Mouse (Mus musculus) embryonic facial prominence, embryonic 13.5 days (tissue): ENCODE measurements around the gene Ints1. TPM values are rescaled to one million over a fixed set of nuclear protein-coding genes. Genes with fewer than 3 reads are reported as not detected.
A peak's percentile ranks its signal among the peaks of the same experiment; 100 is the strongest.

ENCODE experiments used
- ATAC-seq: fragments of 200-750 bp; cut with Nextera tagmentation; 2 replicates; pipeline ENCODE4 v1.8.0; 2017; ENCODE audit warnings: low read depth; ENCODE audit not compliant: insufficient number of reproducible peaks, insufficient read depth, low FRiP score, low TSS enrichment
- H3K27ac ChIP-seq: fragments of 300-500 bp; sonication (generic); 2 replicates; pipeline ENCODE4 v1.5.1; 2015; ENCODE audit warnings: moderate library complexity, mild to moderate bottlenecking, inconsistent platforms
- H3K27me3 ChIP-seq: fragments of 300-500 bp; sonication (generic); 2 replicates; pipeline ENCODE4 v1.6.1; 2015; ENCODE audit warnings: mild to moderate bottlenecking, inconsistent platforms
- H3K36me3 ChIP-seq: fragments of 300-500 bp; sonication (generic); 2 replicates; pipeline ENCODE4 v1.6.1; 2015; ENCODE audit warnings: mild to moderate bottlenecking, inconsistent platforms
- H3K4me1 ChIP-seq: fragments of 300-500 bp; sonication (generic); 2 replicates; pipeline ENCODE4 v1.6.1; 2015; ENCODE audit warnings: inconsistent platforms
- H3K4me2 ChIP-seq: fragments of 300-500 bp; sonication (generic); 2 replicates; pipeline ENCODE4 v1.6.1; 2015; ENCODE audit warnings: moderate library complexity, mild to moderate bottlenecking, inconsistent platforms
- H3K4me3 ChIP-seq: fragments of 300-500 bp; sonication (generic); 2 replicates; pipeline ENCODE4 v1.5.1; 2015; ENCODE audit warnings: mild to moderate bottlenecking, inconsistent platforms
- H3K9ac ChIP-seq: fragments of 300-500 bp; sonication (generic); 2 replicates; pipeline ENCODE4 v1.6.1; 2015; ENCODE audit warnings: mild to moderate bottlenecking, inconsistent platforms
- H3K9me3 ChIP-seq: fragments of 300-500 bp; sonication (generic); 2 replicates; pipeline ENCODE4 v1.6.1; 2016; ENCODE audit warnings: inconsistent platforms
- WGBS: fragments of 180-500 bp; shearing (Covaris S2); methylation state at CpG from one replicate; pipeline ENCODE4 v1.1.7; 2015; ENCODE audit warnings: mixed read lengths; 5-methylcytosine and 5-hydroxymethylcytosine counted together
- polyA plus RNA-seq: library from polyadenylated mRNA; unstranded; fragments of >200 nt; fragmentation: Nextera tagmentation; extraction: Ambion mirVana; gene quantifications from 2 replicates; pipeline ENCODE4 v1.2.1, GENCODE M21; 2015

Gene Ints1
- polyA plus RNA-seq, 1 experiment from 2014 or later = 29.0 TPM

GRCm38 (mm10) chr5:139727261-139727660 lies 48.2 kb downstream of the Ints1 start:
- no peaks in the 10 kb centered on the region for H3K36me3 ChIP-seq
- no peak overlapping the region for H3K4me2 ChIP-seq
- H3K27me3 ChIP-seq = no peaks in the 10 kb centered on the region
- no peaks in the 10 kb centered on the region for H3K9me3 ChIP-seq
- no peak overlapping the region for H3K9ac ChIP-seq
- no peak overlapping the region for H3K27ac ChIP-seq
- 84% methylated on average over 11 of the region's 11 CpGs for WGBS
- no peak for ATAC-seq
- no peak overlapping the region for H3K4me3 ChIP-seq
- H3K4me1 ChIP-seq = peaks cover 37% of the 10 kb centered on the region

DNA sequence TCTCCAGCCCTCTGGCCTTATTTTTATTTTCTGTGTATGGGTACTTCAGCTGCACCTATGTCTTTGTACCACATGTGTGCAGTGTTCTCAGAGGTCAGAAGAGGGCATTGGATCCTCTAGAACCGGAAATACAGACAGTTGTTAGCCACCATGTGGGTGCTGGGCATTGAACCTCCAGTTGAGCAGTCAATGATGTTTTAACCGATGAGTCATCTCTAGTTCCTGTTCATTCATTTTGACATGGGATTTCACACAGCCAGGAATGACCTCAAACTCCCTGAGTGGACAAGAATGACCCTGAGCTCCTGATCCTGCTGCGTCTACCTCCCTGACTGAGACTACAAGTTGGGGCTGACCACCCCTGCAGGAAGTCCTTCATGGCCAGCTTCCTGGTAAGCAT lies 49.3 kb downstream of the Ints1 start:
- H3K4me3 ChIP-seq = no peak overlapping the region
- H3K9ac ChIP-seq = no peak overlapping the region
- peaks cover 33% of the 10 kb centered on the region for H3K4me1 ChIP-seq
- H3K27ac ChIP-seq = no peak overlapping the region
- H3K27me3 ChIP-seq = no peaks in the 10 kb centered on the region
- H3K36me3 ChIP-seq = no peaks in the 10 kb centered on the region
- WGBS = 90% methylated on average over 3 of the region's 3 CpGs
- H3K4me2 ChIP-seq = no peak overlapping the region
- ATAC-seq = no peak
- H3K9me3 ChIP-seq = no peaks in the 10 kb centered on the region

GRCm38 (mm10) chr5:139724336-139725116 lies 50.9 kb downstream of the Ints1 start:
- no peak overlapping the region for H3K4me2 ChIP-seq
- ATAC-seq = no peak
- WGBS = 20% methylated on average over 10 of the region's 10 CpGs
- H3K4me3 ChIP-seq = no peak overlapping the region
- no peak overlapping the region; the same call in 1 of the 2 replicates for H3K27ac ChIP-seq
- H3K36me3 ChIP-seq = no peaks in the 10 kb centered on the region
- peak overlapping the region; percentile 27; the same call in 1 of the 2 replicates for H3K9ac ChIP-seq
- H3K27me3 ChIP-seq = no peaks in the 10 kb centered on the region
- no peaks in the 10 kb centered on the region for H3K9me3 ChIP-seq
- peaks cover 16% of the 10 kb centered on the region for H3K4me1 ChIP-seq

GRCm38 (mm10) chr5:139723113-139723512 lies 52.4 kb downstream of the Ints1 start:
- Histone ChIP-seq H3K4me2 (no peak overlapping the region), H3K9me3 (no peaks in the 10 kb centered on the region), H3K27ac (no peak overlapping the region), H3K27me3 (no peaks in the 10 kb centered on the region), H3K36me3 (no peaks in the 10 kb centered on the region), H3K4me1 (peaks cover 21% of the 10 kb centered on the region), H3K9ac (no peak overlapping the region), H3K4me3 (no peak overlapping the region)
- 57% methylated on average over 9 of the region's 9 CpGs for WGBS
- no peak for ATAC-seq

- Histone ChIP-seq H3K4me1 (peaks cover 21% of the 10 kb centered on the region), H3K9me3 (no peaks in the 10 kb centered on the region), H3K4me3 (no peak overlapping the region), H3K27ac (no peak overlapping the region), H3K4me2 (no peak overlapping the region), H3K36me3 (no peaks in the 10 kb centered on the region), H3K9ac (no peak overlapping the region), H3K27me3 (no peaks in the 10 kb centered on the region)
- 69% methylated on average over 6 of the region's 6 CpGs for WGBS
- ATAC-seq = no peak
Observed at GRCm38 (mm10) chr5:139722709-139723108, 52.8 kb downstream of the Ints1 start.

GRCm38 (mm10) chr5:139718949-139719348 lies 56.5 kb downstream of the Ints1 start:
- Histone ChIP-seq H3K27ac (no peak overlapping the region), H3K9me3 (no peaks in the 10 kb centered on the region), H3K4me3 (no peak overlapping the region), H3K36me3 (peaks cover 27% of the 10 kb centered on the region), H3K4me1 (peaks cover 9% of the 10 kb centered on the region), H3K4me2 (no peak overlapping the region), H3K9ac (no peak overlapping the region), H3K27me3 (no peaks in the 10 kb centered on the region)
- ATAC-seq = no peak
- 79% methylated on average over 7 of the region's 7 CpGs for WGBS

- peaks cover 27% of the 10 kb centered on the region for H3K36me3 ChIP-seq
- no peak overlapping the region for H3K4me3 ChIP-seq
- no peak overlapping the region for H3K4me2 ChIP-seq
- no peak overlapping the region for H3K9ac ChIP-seq
- whole genome bisulfite sequencing = 70% methylated on average over 6 of the region's 6 CpGs
- 0 out of 2 replicates have a peak overlapping the region, but pooled peaks have one; percentile 4 for H3K27ac ChIP-seq
- H3K4me1 ChIP-seq = peaks cover 9% of the 10 kb centered on the region
- ATAC-seq = no peak
- no peaks in the 10 kb centered on the region for H3K27me3 ChIP-seq
- no peaks in the 10 kb centered on the region for H3K9me3 ChIP-seq
Observed at GRCm38 (mm10) chr5:139718540-139718939, 56.9 kb downstream of the Ints1 start.

DNA sequence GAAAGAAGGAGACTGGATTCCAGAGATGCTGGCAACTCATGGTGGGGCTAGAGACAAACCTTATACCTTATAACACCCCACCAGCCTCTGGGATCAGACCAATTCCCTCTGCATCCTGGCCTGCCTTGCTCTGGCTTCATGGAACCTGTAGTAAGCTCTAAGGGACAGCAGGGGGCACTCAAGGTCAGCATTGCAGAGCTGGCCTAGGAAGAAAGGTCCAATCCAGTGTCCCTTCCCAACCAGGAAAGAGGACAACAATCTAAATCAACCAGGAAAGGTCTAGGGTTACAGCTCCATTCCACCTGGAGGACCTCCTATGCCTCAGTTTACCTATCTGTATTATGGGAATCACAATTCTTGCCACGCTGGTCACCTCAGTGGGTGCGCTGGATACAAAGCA lies 57.8 kb downstream of the Ints1 start:
- WGBS = 98% methylated on average over 2 of the region's 2 CpGs
- ATAC-seq = peak; percentile 16; the same call in 1 of the 2 replicates
- H3K9me3 ChIP-seq = no peaks in the 10 kb centered on the region
- H3K4me3 ChIP-seq = no peak overlapping the region
- H3K4me2 ChIP-seq = no peak overlapping the region
- H3K36me3 ChIP-seq = peaks cover 27% of the 10 kb centered on the region
- peaks cover 5% of the 10 kb centered on the region; the same call in 1 of the 2 replicates for H3K4me1 ChIP-seq
- no peak overlapping the region for H3K9ac ChIP-seq
- H3K27ac ChIP-seq = no peak overlapping the region
- no peaks in the 10 kb centered on the region for H3K27me3 ChIP-seq

DNA sequence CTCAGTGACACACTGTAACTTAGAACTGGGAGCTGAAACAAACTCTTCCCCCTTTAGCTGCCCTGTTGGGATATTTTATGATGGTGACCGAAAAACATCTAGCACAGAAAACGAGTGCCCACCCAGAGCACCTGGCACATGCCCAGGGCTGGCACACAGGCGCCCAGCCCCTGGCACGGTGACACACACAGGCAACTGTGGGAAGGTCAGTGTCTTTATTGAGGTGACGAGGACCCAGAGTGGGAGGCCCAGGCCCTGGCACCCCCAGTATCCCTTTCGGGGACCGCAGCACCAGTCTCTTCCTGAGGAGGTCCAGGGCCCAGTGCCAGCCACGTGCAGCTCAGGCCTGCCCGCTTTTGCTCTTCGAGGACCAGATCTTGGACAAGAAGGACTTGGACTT lies 69.0 kb downstream of the Ints1 start:
- H3K9me3 ChIP-seq = no peaks in the 10 kb centered on the region
- H3K27me3 ChIP-seq = no peaks in the 10 kb centered on the region
- H3K4me3 ChIP-seq = no peak overlapping the region
- no peak overlapping the region for H3K4me2 ChIP-seq
- ATAC-seq = no peak
- no peak overlapping the region for H3K27ac ChIP-seq
- no peaks in the 10 kb centered on the region for H3K4me1 ChIP-seq
- 95% methylated on average over 10 of the region's 10 CpGs for whole genome bisulfite sequencing
- no peak overlapping the region for H3K9ac ChIP-seq
- H3K36me3 ChIP-seq = peaks cover 66% of the 10 kb centered on the region

- H3K4me1 ChIP-seq = no peaks in the 10 kb centered on the region
- H3K36me3 ChIP-seq = peaks cover 31% of the 10 kb centered on the region
- no peaks in the 10 kb centered on the region for H3K27me3 ChIP-seq
- no peak overlapping the region for H3K27ac ChIP-seq
- no peak overlapping the region for H3K4me2 ChIP-seq
- no peak overlapping the region for H3K4me3 ChIP-seq
- H3K9me3 ChIP-seq = no peaks in the 10 kb centered on the region
- 63% methylated on average over 2 of the region's 2 CpGs for WGBS
- no peak overlapping the region for H3K9ac ChIP-seq
- ATAC-seq = no peak
Observed at GRCm38 (mm10) chr5:139702905-139703304, 72.6 kb downstream of the Ints1 start.

GRCm38 (mm10) chr5:139702236-139702635 lies 73.2 kb downstream of the Ints1 start:
- no peaks in the 10 kb centered on the region for H3K4me1 ChIP-seq
- ATAC-seq = no peak
- WGBS = 70% methylated on average over 10 of the region's 10 CpGs
- H3K36me3 ChIP-seq = peaks cover 25% of the 10 kb centered on the region
- no peak overlapping the region for H3K9ac ChIP-seq
- H3K27me3 ChIP-seq = no peaks in the 10 kb centered on the region
- no peaks in the 10 kb centered on the region for H3K9me3 ChIP-seq
- H3K4me2 ChIP-seq = no peak overlapping the region
- H3K27ac ChIP-seq = no peak overlapping the region
- no peak overlapping the region for H3K4me3 ChIP-seq
